Mouse (Mus musculus) bone marrow macrophage, adult 2 months (primary cell): ENCODE data around the gene Tspan4.

ENCODE experiments used
- CTCF ChIP-seq: IDR thresholded peaks from 2 replicates; pipeline ENCODE4 v1.5.1; 2012; ENCODE audit warnings: low read depth, mild to moderate bottlenecking, low read length, moderate library complexity
- POLR2A ChIP-seq: IDR thresholded peaks from 2 replicates; pipeline ENCODE4 v1.6.1; 2012; ENCODE audit warnings: mild to moderate bottlenecking, low read depth, low read length, borderline replicate concordance

DNA sequence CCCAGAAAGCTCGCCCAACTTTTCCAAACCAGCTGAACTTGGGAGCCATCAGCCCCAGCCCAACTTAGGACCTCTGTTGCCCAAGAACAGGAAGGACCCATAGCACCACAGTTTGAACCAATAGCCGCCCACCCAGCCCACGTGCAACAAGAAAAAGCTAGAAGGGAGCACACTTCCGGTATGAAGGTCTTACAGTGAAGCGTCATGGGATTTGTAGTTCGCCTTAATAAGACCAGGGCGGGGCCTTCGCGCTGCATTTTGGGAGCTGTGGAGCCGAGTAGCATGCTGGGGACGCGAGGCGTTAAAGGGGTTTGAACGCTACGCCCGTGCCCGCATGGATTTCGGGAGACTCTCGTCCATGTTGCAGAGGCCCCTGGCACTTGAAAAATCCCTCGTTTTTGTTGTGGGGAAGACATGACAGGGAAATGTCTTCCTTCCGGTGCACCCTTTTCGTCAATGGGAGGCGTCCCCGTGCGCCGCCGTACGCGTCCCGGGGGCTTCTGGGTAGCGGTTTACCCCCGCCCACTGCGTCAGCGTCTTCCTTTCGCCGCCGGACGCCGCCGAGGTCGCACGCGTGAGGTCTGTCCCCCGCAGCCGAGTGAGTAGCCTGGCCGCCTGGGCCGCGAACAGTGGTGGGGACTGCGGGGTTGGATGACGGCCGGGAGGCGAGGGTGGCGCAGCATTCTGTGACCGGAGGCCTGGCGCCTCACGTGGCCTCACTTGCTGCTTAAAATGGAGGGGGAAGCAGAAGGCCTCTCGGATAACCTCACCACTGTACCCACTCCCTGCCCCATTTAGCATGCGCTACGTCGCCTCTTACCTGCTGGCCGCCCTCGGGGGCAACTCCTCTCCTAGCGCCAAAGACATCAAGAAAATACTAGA, 27.7 kb upstream of the Tspan4 start, which contains the start of gene Rplp2:
- TF ChIP-seq POLR2A (peak; percentile 52; the same call in 1 of the 2 replicates), CTCF (no peak)
